In genomic region chr3:101408953-101409750, GRCm38 (mm10) we compare ENCODE assay signal across 8 mouse cellular contexts. TPM values are rescaled to one million over a fixed set of nuclear protein-coding genes. Genes with fewer than 3 reads are reported as not detected.
DNase-seq lines count a peak whose midpoint lies in the region; ATAC-seq and TF ChIP-seq lines count a peak whose summit lies in the region.

No protein-coding gene starts in this region.

- peaks cover 42% of the 10 kb centered on the region for H3K4me1 ChIP-seq in forebrain, embryonic 12.5 days
- H3K4me1 ChIP-seq in forebrain, postnatal 0 days (ENCODE audit: insufficient read depth) = peaks cover 16% of the 10 kb centered on the region; the same call in 1 of the 2 replicates
- H3K4me1 ChIP-seq in lung, embryonic 14.5 days (ENCODE audit: insufficient read depth) = peaks cover 67% of the 10 kb centered on the region
- H3K4me1 ChIP-seq in hindbrain, embryonic 11.5 days (replicated peaks; ENCODE audit: control insufficient read depth, insufficient read depth, low read length) = no peaks in the 10 kb centered on the region; the same call in 1 of the 2 replicates

- DNase-seq in forebrain, postnatal 0 days = no peak
- DNase-seq in lung, embryonic 14.5 days = peak; percentile 67
- DNase-seq in lung, postnatal 36 days = no peak
- DNase-seq in hindbrain, embryonic 11.5 days (ENCODE audit: low spot score) = peak; percentile 35
- peak; percentile 18 for DNase-seq in skeletal muscle tissue, adult 2 months (ENCODE audit: low read depth, low spot score)
- no peak for DNase-seq in layer of hippocampus, adult 9-11 months
- no peak for DNase-seq in MN1 (ENCODE audit: low spot score)

- no peak overlapping the region for H3K4me3 ChIP-seq in forebrain, embryonic 12.5 days (replicated peaks)
- H3K4me3 ChIP-seq in forebrain, postnatal 0 days (ENCODE audit: low read depth, low read length) = no peak overlapping the region
- H3K4me3 ChIP-seq in lung, embryonic 14.5 days (ENCODE audit: low read depth, low read length) = no peak overlapping the region
- no peak overlapping the region for H3K4me3 ChIP-seq in hindbrain, embryonic 11.5 days (ENCODE audit: low read depth, low read length)

- TF ChIP-seq CTCF in forebrain, postnatal 0 days (IDR thresholded peaks at IDR 0.05; ENCODE audit: low read depth) = no peak
- TF ChIP-seq CTCF in lung, embryonic 14.5 days (IDR thresholded peaks at IDR 0.05; ENCODE audit: low read depth) = no peak

- H3K9ac ChIP-seq in forebrain, embryonic 12.5 days = no peak overlapping the region
- H3K9ac ChIP-seq in forebrain, postnatal 0 days = no peak overlapping the region
- H3K9ac ChIP-seq in lung, embryonic 14.5 days = no peak overlapping the region
- H3K9ac ChIP-seq in hindbrain, embryonic 11.5 days (ENCODE audit: low read depth, low read length) = no peak overlapping the region

- no peak for ATAC-seq in forebrain, embryonic 12.5 days (ENCODE audit: low FRiP score)
- ATAC-seq in forebrain, postnatal 0 days = no peak
- ATAC-seq in lung, embryonic 14.5 days (ENCODE audit: insufficient read depth) = no peak
- ATAC-seq in hindbrain, embryonic 11.5 days (ENCODE audit: low FRiP score) = no peak

- no peaks in the 10 kb centered on the region for H3K9me3 ChIP-seq in forebrain, embryonic 12.5 days
- no peaks in the 10 kb centered on the region for H3K9me3 ChIP-seq in forebrain, postnatal 0 days (ENCODE audit: low read length)
- H3K9me3 ChIP-seq in lung, embryonic 14.5 days (ENCODE audit: low read depth, low read length) = no peaks in the 10 kb centered on the region
- no peaks in the 10 kb centered on the region for H3K9me3 ChIP-seq in hindbrain, embryonic 11.5 days (ENCODE audit: control insufficient read depth, low read length)

- H3K27ac ChIP-seq in forebrain, embryonic 12.5 days = no peak overlapping the region
- no peak overlapping the region for H3K27ac ChIP-seq in forebrain, postnatal 0 days (ENCODE audit: low read depth, low read length)
- H3K27ac ChIP-seq in lung, embryonic 14.5 days (ENCODE audit: low read depth) = peak overlapping the region; percentile 84
- H3K27ac ChIP-seq in hindbrain, embryonic 11.5 days (ENCODE audit: low read depth, low read length) = no peak overlapping the region

- 0 out of 2 replicates have a peak overlapping the region, but pooled peaks have one; percentile 3 for H3K4me2 ChIP-seq in forebrain, embryonic 12.5 days
- no peak overlapping the region for H3K4me2 ChIP-seq in forebrain, postnatal 0 days (ENCODE audit: low read depth)
- H3K4me2 ChIP-seq in lung, embryonic 14.5 days = peak overlapping the region; percentile 25; the same call in 1 of the 2 replicates
- no peak overlapping the region for H3K4me2 ChIP-seq in hindbrain, embryonic 11.5 days (replicated peaks; ENCODE audit: low read depth, low read length)

- no peaks in the 10 kb centered on the region for H3K36me3 ChIP-seq in forebrain, embryonic 12.5 days (replicated peaks)
- no peaks in the 10 kb centered on the region for H3K36me3 ChIP-seq in forebrain, postnatal 0 days (ENCODE audit: insufficient read depth)
- no peaks in the 10 kb centered on the region for H3K36me3 ChIP-seq in lung, embryonic 14.5 days (ENCODE audit: insufficient read depth)
- no peaks in the 10 kb centered on the region for H3K36me3 ChIP-seq in hindbrain, embryonic 11.5 days (ENCODE audit: control insufficient read depth, insufficient read depth, low read length)

- WGBS in forebrain, embryonic 12.5 days = 47% methylated on average over 20 of the region's 20 CpGs
- WGBS in forebrain, postnatal 0 days = 44% methylated on average over 20 of the region's 20 CpGs
- WGBS in lung, embryonic 14.5 days = 31% methylated on average over 20 of the region's 20 CpGs
- WGBS in hindbrain, embryonic 11.5 days = 50% methylated on average over 20 of the region's 20 CpGs

- H3K27me3 ChIP-seq in forebrain, embryonic 12.5 days = no peaks in the 10 kb centered on the region
- no peaks in the 10 kb centered on the region for H3K27me3 ChIP-seq in forebrain, postnatal 0 days (ENCODE audit: insufficient read depth, low read length)
- no peaks in the 10 kb centered on the region for H3K27me3 ChIP-seq in lung, embryonic 14.5 days (ENCODE audit: insufficient read depth, low read length)
- no peaks in the 10 kb centered on the region for H3K27me3 ChIP-seq in hindbrain, embryonic 11.5 days (ENCODE audit: control insufficient read depth, insufficient read depth, low read length)

RNA-seq across cellular contexts. Expression of gene Igsf3, which starts 32.3 kb away (rescaled TPM):
- polyA plus RNA-seq in forebrain, embryonic 12.5 days (2016; fragmentation: Nextera tagmentation; extraction: Ambion mirVana) = 27.8 and 29.0 TPM in 2 replicates
- 54.8 and 74.0 TPM in 2 replicates for total RNA-seq in forebrain, postnatal 0 days (2014; rRNA removed)
- polyA plus RNA-seq in forebrain, postnatal 0 days (2015; fragmentation: Nextera tagmentation; extraction: Ambion mirVana) = 59.9 and 77.0 TPM in 2 replicates
- polyA plus RNA-seq in lung, embryonic 14.5 days (2014; fragmentation: Nextera tagmentation; extraction: Ambion mirVana) = 23.4 and 24.1 TPM in 2 replicates
- polyA plus RNA-seq in hindbrain, embryonic 11.5 days (2014; fragmentation: Nextera tagmentation; extraction: Ambion mirVana) = 23.8 and 27.6 TPM in 2 replicates

Comparison
In these comparisons a context has a peak if more than half of its experiments do, and no peak if none do; other contexts are left out.
1. H3K4me2 ChIP-seq: peak in forebrain, embryonic 12.5 days (single experiment) and lung, embryonic 14.5 days (single experiment); none in forebrain, postnatal 0 days (single experiment) and hindbrain, embryonic 11.5 days (single experiment).
2. DNase-seq: peak in lung, embryonic 14.5 days (single experiment), hindbrain, embryonic 11.5 days (single experiment) and skeletal muscle tissue, adult 2 months (single experiment); none in forebrain, postnatal 0 days (single experiment), lung, postnatal 36 days (single experiment), layer of hippocampus, adult 9-11 months (single experiment) and MN1 (single experiment).